Mouse (Mus musculus): ENCODE measurements around the gene Vnn3. TPM values are rescaled to one million over a fixed set of nuclear protein-coding genes. Genes with fewer than 3 reads are reported as not detected.

The Vnn3 gene
- total RNA-seq (2021) = under 1 TPM in 1 of 2 experiments, not detected in 1; 0.28 TPM

- no peak for DNase-seq
- intact Hi-C loops (cut with DNase I) = no loop called here
Observed at GRCm38 (mm10) chr10:23851228-23851912, at the start of gene Vnn3. Gene Vnn3 (plus strand): TSS chr10:23851462.

DNA sequence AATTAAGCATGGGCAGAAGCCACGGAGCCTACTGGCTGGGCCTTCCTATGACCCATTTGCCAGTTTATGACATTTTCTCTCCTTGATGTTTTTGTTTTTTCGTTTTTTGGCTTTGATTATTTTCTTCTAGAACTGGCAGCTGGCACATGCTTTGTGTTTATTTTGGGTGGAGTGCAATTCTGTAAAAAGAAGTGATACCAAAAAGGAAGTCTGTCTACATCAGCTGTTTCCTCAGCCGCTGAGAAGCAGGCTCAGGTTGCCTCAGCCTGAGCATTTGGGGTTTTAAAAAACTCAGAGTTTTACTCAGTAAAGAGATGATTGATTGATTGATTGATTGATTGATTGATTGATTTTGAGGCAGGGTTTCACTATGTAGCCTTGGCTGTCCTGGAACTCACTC lies 48.4 kb upstream of the Vnn3 start:
- DNase-seq = no peak
- intact Hi-C loops (cut with DNase I) = no loop called here

DNA sequence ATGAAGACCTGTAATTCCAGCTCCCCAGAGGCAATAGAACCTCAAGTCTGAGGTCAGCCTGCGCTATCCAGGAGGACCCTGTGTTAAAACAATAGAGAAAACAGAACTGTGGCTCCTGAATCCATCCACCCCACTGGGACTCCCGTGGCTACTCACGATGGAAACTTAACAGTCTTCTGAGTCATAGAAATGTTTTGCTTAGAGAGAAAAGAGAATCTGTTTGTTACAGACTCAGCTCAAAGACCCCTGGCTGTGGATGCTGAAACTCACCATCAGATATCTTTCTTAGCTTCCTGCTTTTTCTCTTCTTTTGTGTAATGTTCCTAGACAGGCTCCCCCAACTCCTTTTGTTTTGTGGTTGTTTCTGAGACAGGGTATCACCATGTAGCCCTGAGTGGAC lies 46.6 kb upstream of the Vnn3 start:
- intact Hi-C loops (cut with DNase I) = no loop called here
- DNase-seq = no peak

DNA sequence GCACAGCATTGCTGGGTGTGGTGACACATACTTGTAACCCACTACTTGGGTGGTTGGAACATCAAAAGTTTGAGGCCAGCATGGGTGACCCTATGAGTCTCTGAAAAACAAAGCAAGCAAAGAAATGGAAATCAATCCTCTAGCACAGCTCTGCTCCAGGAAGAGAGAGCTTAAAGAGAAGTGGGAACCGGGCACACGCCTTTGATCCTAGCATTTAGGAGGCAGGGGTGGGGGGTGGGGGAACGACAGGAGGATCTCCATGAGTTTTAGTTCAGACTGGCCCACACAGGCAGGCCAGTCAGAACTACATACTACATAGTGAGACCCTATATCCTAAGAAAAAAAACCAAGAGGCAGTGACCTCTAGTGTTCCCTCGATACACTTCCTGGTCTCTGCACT lies 45.1 kb upstream of the Vnn3 start:
- intact Hi-C loops (cut with DNase I) = no loop called here
- no peak for DNase-seq

GRCm38 (mm10) chr10:23811635-23812437 lies 39.4 kb upstream of the Vnn3 start:
- intact Hi-C loops (cut with DNase I) = loop anchor here (2.0 kb wide), 1 partner anchor 269 kb away; no protein-coding TSS in a partner anchor
- DNase-seq = peak; percentile 59 to 75

- DNase-seq = no peak
- intact Hi-C loops (cut with DNase I) = loop anchor here (2.0 kb wide), 1 partner anchor 268 kb away; no protein-coding TSS in a partner anchor
Observed at GRCm38 (mm10) chr10:23812438-23812759, 38.9 kb upstream of the Vnn3 start.

- DNase-seq = no peak
- intact Hi-C loops (cut with DNase I) = loop anchor here (2.0 kb wide), 1 partner anchor 268 kb away; no protein-coding TSS in a partner anchor
Observed at GRCm38 (mm10) chr10:23812852-23813766, 38.2 kb upstream of the Vnn3 start.

DNA sequence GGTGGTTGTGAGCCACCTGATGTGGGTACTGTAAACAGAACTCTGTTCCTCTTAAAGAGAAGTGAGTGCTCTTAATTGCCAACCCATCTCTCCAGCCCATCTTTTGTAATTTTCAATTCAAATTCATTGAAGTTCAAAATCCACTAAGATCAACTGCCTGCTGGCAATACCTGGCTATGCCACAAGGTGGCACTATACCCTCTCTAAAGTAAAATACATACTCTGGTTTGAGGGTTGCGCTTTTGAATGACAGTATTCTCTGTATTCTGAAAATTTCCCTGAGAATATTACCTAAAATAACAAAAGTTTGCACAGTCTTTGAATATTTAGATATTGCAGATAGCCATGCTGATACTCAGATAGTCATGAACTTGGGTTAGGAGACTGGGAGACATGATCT lies 36.1 kb upstream of the Vnn3 start:
- intact Hi-C loops (cut with DNase I) = loop anchor here (1.0 to 5.0 kb wide), 3 partner anchors 296 to 482 kb away; no protein-coding TSS in a partner anchor
- DNase-seq = peak; percentile 72 to 85

GRCm38 (mm10) chr10:23816241-23816640 lies 35.0 kb upstream of the Vnn3 start:
- DNase-seq = no peak
- intact Hi-C loops (cut with DNase I) = loop anchor here (5.0 kb wide), 1 partner anchor 481 kb away; no protein-coding TSS in a partner anchor

- no peak for DNase-seq
Observed at GRCm38 (mm10) chr10:23826516-23826915, 24.7 kb upstream of the Vnn3 start.

GRCm38 (mm10) chr10:23836003-23836964 lies 15.0 kb upstream of the Vnn3 start:
- DNase-seq = peak in 1 of 2 experiments; percentile 26
- intact Hi-C loops (cut with DNase I) = no loop called here

More at GRCm38 (mm10) chr10:23826516-23826915, 24.7 kb upstream of the Vnn3 start:
- intact Hi-C loops (cut with DNase I) = no loop called here

DNA sequence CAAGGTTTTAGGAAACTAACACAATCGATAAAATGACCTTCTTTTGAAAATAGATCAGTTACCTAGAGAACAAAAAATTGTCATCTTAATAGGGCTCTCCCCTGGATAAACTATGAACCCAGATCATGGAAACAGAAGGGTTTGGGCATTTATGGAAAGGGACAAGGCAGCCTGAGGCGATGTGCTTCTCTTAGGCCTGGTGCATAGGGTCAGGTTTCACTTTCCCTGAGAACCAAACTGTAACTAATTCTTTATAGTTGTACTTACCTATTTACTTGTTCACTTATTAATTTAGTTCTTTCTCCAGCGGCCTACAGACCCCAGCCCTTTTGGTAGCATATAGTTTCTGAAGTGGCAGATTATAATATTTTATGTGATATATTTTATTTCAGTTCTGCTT lies 14.1 kb upstream of the Vnn3 start:
- DNase-seq = no peak
- intact Hi-C loops (cut with DNase I) = no loop called here

DNA sequence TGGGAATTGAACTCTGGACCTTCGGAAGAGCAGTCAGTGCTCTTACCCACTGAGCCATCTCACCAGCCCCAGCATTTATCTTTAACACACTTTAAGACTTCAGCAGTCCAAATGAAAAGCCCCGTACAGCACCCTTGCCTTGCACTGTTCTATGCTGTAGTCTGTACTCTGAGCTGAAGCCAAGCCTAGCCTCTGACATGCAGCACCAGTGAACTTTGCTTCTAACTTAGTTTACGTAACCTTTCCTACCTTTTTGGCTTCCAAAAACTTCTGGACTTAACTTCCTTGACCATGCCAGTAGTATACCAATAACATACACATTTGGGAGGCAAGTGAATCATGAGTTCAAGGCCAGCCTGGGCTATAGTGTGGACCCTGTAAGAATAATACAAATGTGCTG lies 12.4 kb upstream of the Vnn3 start:
- DNase-seq = no peak
- intact Hi-C loops (cut with DNase I) = no loop called here

DNA sequence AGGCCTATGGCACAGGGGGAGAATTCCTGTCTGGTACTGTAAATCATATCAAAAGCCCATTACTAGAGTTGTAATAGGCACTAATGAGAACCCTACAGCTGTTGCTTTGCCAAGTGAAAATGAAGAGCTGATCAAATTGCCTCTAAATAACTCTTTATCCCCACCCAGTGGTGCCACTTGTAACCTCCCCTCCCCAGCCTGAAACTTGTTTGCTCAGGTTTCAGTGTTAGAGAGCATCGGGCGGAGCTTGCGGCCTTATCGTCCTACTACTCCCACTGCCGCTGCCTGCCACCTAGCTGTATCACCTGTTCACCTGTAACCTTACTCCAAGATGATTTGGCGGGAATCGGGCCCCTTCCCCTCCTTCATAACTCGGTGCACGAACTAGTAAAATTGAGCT lies 11.9 kb upstream of the Vnn3 start:
- intact Hi-C loops (cut with DNase I) = no loop called here
- no peak for DNase-seq

DNA sequence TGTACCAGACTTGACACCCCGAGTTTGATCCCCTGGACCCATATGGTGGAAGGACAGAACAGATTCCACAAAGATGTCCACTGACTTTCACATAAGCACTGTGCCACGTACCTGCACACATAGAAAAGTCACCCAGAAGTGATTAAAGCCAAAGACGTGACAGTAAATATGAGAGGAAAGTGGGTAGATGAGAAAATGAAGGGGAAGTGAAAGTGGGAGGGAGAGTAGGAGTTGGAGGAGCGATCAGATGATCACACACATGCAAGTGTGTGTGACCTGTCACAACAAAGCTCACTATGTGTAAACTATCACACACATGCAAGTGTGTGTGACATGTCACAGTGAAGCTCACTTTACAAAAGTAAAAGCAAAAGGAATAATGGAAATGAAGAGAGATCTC lies 10.8 kb upstream of the Vnn3 start:
- no peak for DNase-seq
- intact Hi-C loops (cut with DNase I) = no loop called here

DNA sequence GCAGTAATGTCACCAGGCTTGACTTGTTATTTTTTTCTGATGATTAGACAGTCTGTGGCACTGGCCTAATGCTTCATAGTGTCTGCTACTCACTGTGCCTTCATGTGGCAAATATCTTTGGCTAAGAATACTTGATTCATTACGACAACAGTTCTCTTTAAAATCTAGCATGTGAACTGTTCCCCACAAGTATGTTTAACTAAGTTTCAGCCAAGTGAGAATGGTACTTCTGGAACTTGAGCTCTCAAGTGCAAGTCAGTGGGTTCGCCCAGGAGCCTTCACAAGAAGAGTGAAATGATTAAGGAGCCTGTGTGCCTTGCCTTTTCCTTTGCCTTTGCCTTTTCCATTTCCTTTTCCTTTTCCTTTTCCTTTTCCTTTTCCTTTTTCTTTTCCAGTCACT lies 834 bp downstream of the Vnn3 start:
- intact Hi-C loops (cut with DNase I) = no loop called here
- no peak for DNase-seq

DNA sequence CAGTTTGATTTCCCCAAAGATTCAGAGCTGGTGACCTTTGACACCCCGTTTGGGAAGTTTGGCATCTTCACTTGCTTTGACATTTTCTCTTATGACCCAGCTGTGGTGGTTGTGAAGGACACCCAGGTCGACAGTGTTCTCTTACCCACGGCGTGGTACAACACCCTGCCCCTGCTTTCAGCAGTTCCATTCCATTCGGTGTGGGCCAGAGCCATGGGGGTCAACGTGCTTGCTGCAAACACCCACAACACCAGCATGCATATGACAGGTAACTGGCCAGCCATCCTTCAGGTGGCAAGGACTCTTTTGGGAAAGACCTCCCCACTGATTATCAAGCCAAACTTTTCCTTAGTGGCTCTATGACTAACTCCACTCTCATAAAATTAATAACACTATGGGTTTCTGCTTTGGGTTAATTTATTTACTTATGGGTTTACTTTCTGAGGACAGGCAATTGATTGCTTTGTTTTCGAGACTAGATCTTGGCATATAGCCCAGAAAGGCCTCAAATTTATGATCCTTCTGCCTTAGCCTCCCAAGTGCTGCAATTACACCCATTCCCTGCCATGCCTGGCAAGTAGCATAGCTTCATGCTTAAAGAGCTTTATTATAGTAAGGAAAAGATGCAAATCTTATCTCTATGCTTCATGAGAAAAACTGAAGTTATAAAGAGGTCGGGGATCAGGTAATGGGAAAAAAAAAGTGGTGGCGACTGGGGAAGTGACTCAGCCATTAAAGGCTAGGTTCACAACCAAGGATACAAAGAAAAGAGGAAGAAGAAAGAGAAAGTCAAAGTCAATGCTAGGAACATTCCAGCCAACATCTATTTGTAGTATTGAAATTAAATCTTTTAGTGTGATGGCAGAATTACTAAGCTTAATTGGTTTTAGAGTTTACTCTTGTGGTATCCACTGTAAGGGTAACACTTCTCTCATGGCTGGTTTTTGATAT lies 13.4 kb downstream of the Vnn3 start:
- no peak for DNase-seq
- intact Hi-C loops (cut with DNase I) = no loop called here

GRCm38 (mm10) chr10:23880695-23881094 lies 29.4 kb downstream of the Vnn3 start:
- DNase-seq = peak in 1 of 2 experiments; percentile 18
- intact Hi-C loops (cut with DNase I) = no loop called here

GRCm38 (mm10) chr10:23884910-23885309 lies 33.6 kb downstream of the Vnn3 start:
- intact Hi-C loops (cut with DNase I) = no loop called here
- no peak for DNase-seq
